Mouse (Mus musculus) ES-E14 (cell line): ENCODE results near the gene Cux2. TPM values are rescaled to one million over a fixed set of nuclear protein-coding genes. Genes with fewer than 3 reads are reported as not detected.

Experiments
- DNase-seq: peaks from one replicate; pipeline ENCODE4 v3.0.0-alpha.2; 2013; ENCODE audit warnings: low read depth, low spot score
- H3K27ac ChIP-seq: 2 replicates; pipeline ENCODE4 v1.5.1; 2012; ENCODE audit warnings: low read depth, mild to moderate bottlenecking, low read length, moderate library complexity, mixed read lengths; ENCODE audit not compliant: poor library complexity, insufficient read depth, severe bottlenecking
- H3K36me3 ChIP-seq: 2 replicates; pipeline ENCODE4 v1.6.1; 2012; ENCODE audit warnings: mild to moderate bottlenecking, low read length, moderate library complexity, mixed read lengths; ENCODE audit not compliant: control insufficient read depth, poor library complexity, insufficient read depth, severe bottlenecking
- H3K4me1 ChIP-seq, 2 experiments: fragments of 150-350 bp in 1 of 2; sonication (generic) in 1 of 2; 2 replicates each; pipeline ENCODE4 v1.6.1; 2012; ENCODE audit warnings: low read length in 2 of 2, mild to moderate bottlenecking in 1 of 2, mixed read lengths in 1 of 2; ENCODE audit not compliant: control insufficient read depth in 2 of 2, insufficient read depth in 2 of 2, poor library complexity in 1 of 2
- H3K4me3 ChIP-seq, 2 experiments: fragments of 150-350 bp in 1 of 2; sonication (generic) in 1 of 2; 2 replicates each; pipeline ENCODE4 v1.5.1; 2012; ENCODE audit warnings: low read length in 2 of 2, low read depth in 1 of 2, mild to moderate bottlenecking in 1 of 2, mixed read lengths in 1 of 2; ENCODE audit not compliant: insufficient read depth in 1 of 2, poor library complexity in 1 of 2, severe bottlenecking in 1 of 2
- H3K9ac ChIP-seq: 2 replicates; pipeline ENCODE4 v1.6.1; 2012; ENCODE audit warnings: low read depth, mild to moderate bottlenecking, low read length, mixed read lengths; ENCODE audit not compliant: poor library complexity, insufficient read depth, severe bottlenecking
- H3K9me3 ChIP-seq: fragments of 150-350 bp; sonication (generic); 2 replicates; pipeline ENCODE4 v1.6.1; 2012; ENCODE audit warnings: low read depth, mild to moderate bottlenecking, low read length; ENCODE audit not compliant: control insufficient read depth, insufficient read depth
- CHD2 ChIP-seq: IDR thresholded peaks from 2 replicates; pipeline ENCODE4 v1.6.1; 2014; ENCODE audit warnings: mild to moderate bottlenecking, low read depth, low read length, inconsistent platforms
- HCFC1 ChIP-seq: IDR thresholded peaks from 2 replicates; pipeline ENCODE4 v1.6.1; 2012; ENCODE audit warnings: low read length, inconsistent platforms, borderline replicate concordance; ENCODE audit not compliant: insufficient read depth
- MAFK ChIP-seq: IDR thresholded peaks from 2 replicates; pipeline ENCODE4 v1.6.1; 2014; ENCODE audit warnings: mild to moderate bottlenecking, low read depth, low read length, inconsistent platforms; ENCODE audit not compliant: insufficient read depth
- ZC3H11A ChIP-seq: IDR thresholded peaks from 2 replicates; pipeline ENCODE4 v1.6.1; 2012; ENCODE audit warnings: low read depth, mild to moderate bottlenecking, inconsistent platforms, low read length, borderline replicate concordance
- ZNF384 ChIP-seq: IDR thresholded peaks from 2 replicates; pipeline ENCODE4 v1.6.1; 2012; ENCODE audit warnings: low read depth, low read length, inconsistent platforms
- in situ Hi-C, 2 experiments: fragments of 600-800 bp; cut with MboI; formaldehyde crosslinking; loops; one replicate each; pipeline ENCODE4 v1.15.1; 2025; ENCODE audit warnings: low sequenced_read_pairs in 2 of 2, inconsistent platforms in 1 of 2; ENCODE audit not compliant: unreplicated experiment in 2 of 2
- total RNA-seq: library from RNA; depleted of rRNA; stranded (reverse); fragments of 300-350 nt; gene quantifications from 2 replicates; pipeline ENCODE4 v1.2.3, GENCODE M21; 2012

Cux2 gene
- total RNA-seq, 1 experiment = 1.8 TPM

GRCm38 (mm10) chr5:122084470-122084869 lies 34.6 kb upstream of the Cux2 start:
- no peak overlapping the region for H3K9ac ChIP-seq
- peaks cover 0 to 3% of the 10 kb centered on the region in 2 experiments; a peak in 1 of 4 replicates for H3K4me1 ChIP-seq
- no peak for DNase-seq
- no peak overlapping the region for H3K4me3 ChIP-seq
- no peaks in the 10 kb centered on the region for H3K36me3 ChIP-seq
- no peak overlapping the region for H3K27ac ChIP-seq
- in situ Hi-C loops = loop anchor here in 1 of 2 experiments (25.0 kb wide), 1 partner anchor 222 kb away; no protein-coding TSS in a partner anchor
- H3K9me3 ChIP-seq = no peaks in the 10 kb centered on the region
- TF ChIP-seq CHD2 (no peak), HCFC1 (no peak), MAFK (no peak), ZNF384 (no peak), ZC3H11A (no peak)

DNA sequence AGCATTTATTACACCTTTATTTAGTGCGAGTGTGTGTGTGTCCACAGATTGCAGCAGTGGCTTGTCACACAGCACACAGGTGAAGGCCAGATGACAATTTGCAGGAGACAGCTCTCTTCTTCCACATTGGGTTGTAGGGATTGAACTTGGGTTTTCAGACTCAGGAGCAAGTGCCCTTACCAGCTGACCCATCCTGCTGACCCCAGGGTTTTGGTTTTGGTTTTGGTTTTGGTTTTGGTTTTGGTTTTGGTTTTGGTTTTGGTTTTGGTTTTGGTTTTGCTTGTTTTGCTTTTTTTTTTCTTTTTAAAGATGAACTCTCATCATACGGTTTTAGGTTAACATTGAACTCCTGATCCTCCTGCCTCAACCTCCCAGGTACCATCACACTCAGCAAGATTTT lies 33.4 kb upstream of the Cux2 start:
- H3K9ac ChIP-seq = no peak overlapping the region
- no peaks in the 10 kb centered on the region for H3K36me3 ChIP-seq
- in situ Hi-C loops = loop anchor here in 1 of 2 experiments (25.0 kb wide), 1 partner anchor 221 kb away; no protein-coding TSS in a partner anchor
- no peak for DNase-seq
- TF ChIP-seq HCFC1 = no peak
- no peak for TF ChIP-seq CHD2
- TF ChIP-seq ZNF384 = no peak
- TF ChIP-seq ZC3H11A = no peak
- TF ChIP-seq MAFK = no peak
- no peaks in the 10 kb centered on the region for H3K9me3 ChIP-seq
- no peak overlapping the region for H3K4me3 ChIP-seq
- peaks cover 0 to 6% of the 10 kb centered on the region in 2 experiments; a peak in 1 of 4 replicates for H3K4me1 ChIP-seq
- no peak overlapping the region for H3K27ac ChIP-seq

- Histone ChIP-seq H3K9me3 (no peaks in the 10 kb centered on the region), H3K36me3 (no peaks in the 10 kb centered on the region), H3K4me1 (peaks cover 0 to 6% of the 10 kb centered on the region in 2 experiments; a peak in 1 of 4 replicates), H3K9ac (no peak overlapping the region), H3K4me3 (no peak overlapping the region), H3K27ac (no peak overlapping the region)
- no peak for DNase-seq
- in situ Hi-C loops = loop anchor here in 1 of 2 experiments (25.0 kb wide), 1 partner anchor 219 kb away; no protein-coding TSS in a partner anchor
- TF ChIP-seq MAFK = no peak
- TF ChIP-seq HCFC1 = no peak
- no peak for TF ChIP-seq ZC3H11A
- TF ChIP-seq ZNF384 = no peak
Observed at GRCm38 (mm10) chr5:122081471-122081870, 31.6 kb upstream of the Cux2 start.

GRCm38 (mm10) chr5:122080930-122081329 lies 31.0 kb upstream of the Cux2 start:
- no peak overlapping the region for H3K4me3 ChIP-seq
- in situ Hi-C loops = loop anchor here in 1 of 2 experiments (25.0 kb wide), 1 partner anchor 219 kb away; no protein-coding TSS in a partner anchor

More at GRCm38 (mm10) chr5:122080930-122081329, 31.0 kb upstream of the Cux2 start:
- H3K9ac ChIP-seq = no peak overlapping the region
- no peaks in the 10 kb centered on the region for H3K36me3 ChIP-seq
- no peak overlapping the region for H3K27ac ChIP-seq
- no peaks in the 10 kb centered on the region for H3K9me3 ChIP-seq
- peaks cover 0 to 6% of the 10 kb centered on the region in 2 experiments; a peak in 1 of 4 replicates for H3K4me1 ChIP-seq
- TF ChIP-seq MAFK (no peak), HCFC1 (no peak), ZC3H11A (no peak), CHD2 (no peak), ZNF384 (no peak)
- no peak for DNase-seq
